Mouse (Mus musculus) G1E (cell line): ENCODE results near the gene Dusp5. TPM values are rescaled to one million over a fixed set of nuclear protein-coding genes. Genes with fewer than 3 reads are reported as not detected.

ENCODE experiments used
- ATAC-seq: 2 replicates; pipeline ENCODE4 v1.8.0; 2016; ENCODE audit warnings: mild to moderate bottlenecking; ENCODE audit not compliant: insufficient number of reproducible peaks, poor library complexity, low FRiP score, severe bottlenecking; ENCODE audit errors: extremely low read depth
- DNase-seq: peaks from one replicate; pipeline ENCODE4 v3.0.0; 2012; ENCODE audit warnings: low spot score
- H3K27me3 ChIP-seq: 2 replicates; pipeline ENCODE4 v1.6.1; 2012; ENCODE audit warnings: mild to moderate bottlenecking, low read length, inconsistent platforms; ENCODE audit not compliant: insufficient read depth
- H3K36me3 ChIP-seq: replicated peaks from 2 replicates; pipeline ENCODE3; 2012; ENCODE audit warnings: mild to moderate bottlenecking, inconsistent platforms
- H3K4me1 ChIP-seq: 2 replicates; pipeline ENCODE4 v1.6.1; 2012; ENCODE audit warnings: low read depth, low read length, inconsistent platforms, mixed read lengths; ENCODE audit not compliant: insufficient read depth
- H3K4me3 ChIP-seq: 2 replicates; pipeline ENCODE4 v1.5.1; 2012; ENCODE audit warnings: low read depth, mild to moderate bottlenecking, inconsistent platforms, low read length, moderate library complexity, mixed read lengths
- H3K9me3 ChIP-seq: replicated peaks from 2 replicates; pipeline ENCODE4 v1.6.1; 2012; ENCODE audit warnings: inconsistent platforms
- CTCF ChIP-seq: IDR thresholded peaks from 2 replicates; pipeline ENCODE4 v1.5.1; 2012; ENCODE audit warnings: low read depth, low read length, inconsistent platforms, mixed read lengths
- GATA1 ChIP-seq: IDR thresholded peaks from 2 replicates; pipeline ENCODE4 v1.6.1; 2012; ENCODE audit warnings: borderline replicate concordance, low read length, inconsistent platforms, mixed read lengths
- GATA2 ChIP-seq: IDR thresholded peaks from 2 replicates; pipeline ENCODE4 v1.6.1; 2012; ENCODE audit warnings: low read depth, low read length, inconsistent platforms, borderline replicate concordance
- POLR2AphosphoS5 ChIP-seq: IDR thresholded peaks from 2 replicates; pipeline ENCODE4 v1.6.1; 2012; ENCODE audit warnings: low read depth, low read length, inconsistent platforms; ENCODE audit not compliant: insufficient replicate concordance
- TAL1 ChIP-seq: conservative IDR thresholded peaks from 2 replicates; pipeline ENCODE4 v1.6.1; 2012; ENCODE audit warnings: low read depth, low read length, inconsistent platforms, mixed read lengths
- polyA plus RNA-seq: library from polyadenylated mRNA; stranded (reverse); fragments of >175 nt; gene quantifications from 2 replicates; pipeline ENCODE4 v1.2.3, GENCODE M21; 2012
- total RNA-seq, 2 experiments: library from RNA; stranded (forward) in 1 of 2; stranded (reverse) in 1 of 2; fragments of 200-1000 nt in 1 of 2; fragments of >200 nt in 1 of 2; fragmentation: Nextera tagmentation in 1 of 2; gene quantifications; 2 replicates each; pipeline ENCODE4 v1.2.3; 2014 to 2017

Dusp5 gene
- total RNA-seq (2014; fragmentation: Nextera tagmentation) (not detected in 2 replicates), total RNA-seq (2017) (0.05 TPM in 1 of 2 replicates, not detected in the other), polyA plus RNA-seq (0.03 TPM in 1 of 2 replicates, not detected in the other)

DNA sequence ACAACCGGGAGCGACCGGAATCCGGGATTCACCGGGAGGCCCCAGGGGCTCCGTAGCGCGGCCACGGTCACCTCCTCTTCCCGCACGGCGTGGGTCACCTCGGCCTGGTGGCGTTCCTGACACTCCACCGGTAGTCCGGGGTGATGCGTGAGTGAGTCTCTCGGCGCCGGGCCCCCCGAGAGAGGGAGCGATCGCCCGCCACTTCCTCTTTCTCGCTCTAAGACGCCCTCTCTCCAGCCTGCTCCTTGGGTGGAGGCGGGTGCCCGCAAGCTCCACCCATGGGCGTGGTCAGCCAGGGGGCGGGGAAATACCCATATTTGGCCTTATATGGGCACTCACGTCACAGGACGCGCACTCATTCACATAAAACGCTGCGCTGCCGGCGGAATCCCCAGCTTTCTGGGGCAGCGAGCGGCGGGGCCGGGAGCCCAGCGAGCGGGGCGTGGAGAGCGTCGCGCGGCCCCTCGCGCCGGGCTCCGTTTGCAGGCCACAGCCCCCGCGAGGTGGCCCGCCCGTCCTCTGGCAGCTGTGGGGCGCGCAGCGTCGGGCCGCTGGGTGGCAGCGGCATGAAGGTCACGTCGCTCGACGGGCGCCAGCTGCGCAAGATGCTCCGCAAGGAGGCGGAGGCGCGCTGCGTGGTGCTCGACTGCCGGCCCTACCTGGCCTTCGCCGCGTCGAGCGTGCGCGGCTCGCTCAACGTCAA is at the start of gene Dusp5:
TSS of gene Dusp5 (plus strand) at position 358 of the 703 bp plus-strand sequence.
- DNase-seq (no peak), ATAC-seq (no peak)
- Histone ChIP-seq H3K36me3 (no peaks in the 10 kb centered on the region), H3K27me3 (no peaks in the 10 kb centered on the region), H3K4me1 (no peaks in the 10 kb centered on the region), H3K9me3 (peaks cover 39% of the 10 kb centered on the region), H3K4me3 (peak within 1 kb of the TSS; percentile 33; the same call in 1 of the 2 replicates)
- no peak for TF ChIP-seq CTCF
- no peak for TF ChIP-seq POLR2AphosphoS5
- TF ChIP-seq GATA1: no peak
- no peak for TF ChIP-seq GATA2
- TF ChIP-seq TAL1: no peak

GRCm38 (mm10) chr19:53479590-53479989 is 49.3 kb upstream of the Dusp5 start:
- TF ChIP-seq GATA1: no peak
- TF ChIP-seq POLR2AphosphoS5: no peak
- no peak for TF ChIP-seq GATA2
- Histone ChIP-seq H3K4me3 (no peak overlapping the region), H3K9me3 (no peaks in the 10 kb centered on the region), H3K27me3 (0 out of 2 replicates have a peak, but pooled peaks cover 1% of the 10 kb centered on the region), H3K4me1 (no peaks in the 10 kb centered on the region), H3K36me3 (no peaks in the 10 kb centered on the region)
- no peak for DNase-seq
- no peak for ATAC-seq

DNA sequence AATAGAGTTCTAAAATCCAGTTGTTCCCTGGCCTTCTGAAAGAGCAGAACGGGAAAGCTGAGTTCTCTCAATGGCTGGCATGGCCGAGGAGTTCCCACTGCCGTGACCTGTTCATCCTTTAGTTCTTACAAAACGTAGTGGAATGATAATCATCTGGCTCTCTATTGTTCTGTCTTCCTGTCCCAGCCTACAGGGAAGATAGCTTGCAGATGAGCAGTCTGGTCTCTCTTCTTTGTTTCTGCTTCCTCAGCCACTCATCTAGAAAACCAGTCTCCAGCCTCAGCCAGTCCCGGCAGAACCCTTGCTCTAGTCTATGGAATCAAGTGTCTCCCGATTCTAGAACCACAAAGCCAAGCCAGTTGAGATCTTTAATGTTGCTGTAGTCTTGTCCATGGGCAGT is 46.8 kb upstream of the Dusp5 start:
- Histone ChIP-seq H3K9me3 (no peaks in the 10 kb centered on the region), H3K27me3 (no peaks in the 10 kb centered on the region), H3K4me1 (no peaks in the 10 kb centered on the region), H3K36me3 (no peaks in the 10 kb centered on the region), H3K4me3 (no peak overlapping the region)
- DNase-seq (no peak), ATAC-seq (no peak)
- TF ChIP-seq CTCF (no peak), GATA2 (no peak), TAL1 (no peak), GATA1 (no peak), POLR2AphosphoS5 (no peak)

DNA sequence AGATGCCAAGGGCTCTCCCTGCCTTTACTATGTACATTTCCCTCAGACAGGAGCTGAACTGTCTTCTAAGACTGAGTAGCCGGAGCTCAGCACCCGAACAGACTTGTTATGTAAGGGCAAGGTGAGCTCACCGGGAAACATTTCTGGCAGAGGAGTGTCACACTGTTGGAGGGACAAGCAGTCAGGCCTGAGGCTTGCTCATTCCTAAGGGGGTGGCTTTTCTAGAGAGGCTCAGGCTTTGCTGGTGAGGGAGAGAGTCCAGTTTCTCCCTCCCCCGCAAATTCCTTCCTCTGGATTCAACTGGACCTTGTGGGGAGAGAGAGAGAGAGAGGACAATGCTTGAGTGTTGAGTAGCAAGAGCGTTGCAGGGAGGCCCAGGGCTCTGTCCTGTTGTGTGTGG is 46.4 kb upstream of the Dusp5 start:
- Histone ChIP-seq H3K27me3 (no peaks in the 10 kb centered on the region), H3K36me3 (no peaks in the 10 kb centered on the region), H3K4me1 (no peaks in the 10 kb centered on the region), H3K9me3 (no peaks in the 10 kb centered on the region), H3K4me3 (no peak overlapping the region)
- ATAC-seq (no peak), DNase-seq (no peak)
- TF ChIP-seq GATA1: no peak

DNA sequence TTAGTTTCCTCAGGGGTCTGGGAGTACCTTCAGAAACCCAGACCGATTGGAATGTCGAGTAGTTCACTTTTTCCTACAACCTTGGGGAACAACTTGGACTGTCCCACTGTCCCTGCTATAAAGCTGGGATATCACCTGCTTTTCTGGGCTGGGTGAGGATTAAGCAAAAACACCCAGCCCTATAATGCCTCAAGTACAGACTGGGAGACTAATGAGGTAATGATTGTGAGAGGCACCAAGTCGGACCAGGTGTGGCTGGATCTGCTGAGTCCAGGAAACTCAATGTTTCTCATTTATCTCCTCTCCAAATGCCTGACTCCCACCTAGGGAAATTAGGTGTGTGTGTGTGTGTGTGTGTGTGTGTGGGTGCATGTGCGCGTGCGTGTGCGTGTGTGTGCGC is 44.9 kb upstream of the Dusp5 start:
- ATAC-seq: no peak
- H3K27me3 ChIP-seq: no peaks in the 10 kb centered on the region
- no peaks in the 10 kb centered on the region for H3K36me3 ChIP-seq
- no peak overlapping the region for H3K4me3 ChIP-seq
- no peaks in the 10 kb centered on the region for H3K4me1 ChIP-seq
- DNase-seq: no peak
- H3K9me3 ChIP-seq: no peaks in the 10 kb centered on the region
- TF ChIP-seq GATA2 (no peak), CTCF (no peak), TAL1 (no peak), POLR2AphosphoS5 (no peak), GATA1 (no peak)

- ATAC-seq (no peak), DNase-seq (no peak)
- no peaks in the 10 kb centered on the region for H3K4me1 ChIP-seq
- no peaks in the 10 kb centered on the region for H3K27me3 ChIP-seq
- no peak for TF ChIP-seq POLR2AphosphoS5
- no peak for TF ChIP-seq GATA2
- TF ChIP-seq CTCF: no peak
- TF ChIP-seq GATA1: no peak
- TF ChIP-seq TAL1: no peak
- H3K9me3 ChIP-seq: no peaks in the 10 kb centered on the region
- no peak overlapping the region for H3K4me3 ChIP-seq
- H3K36me3 ChIP-seq: no peaks in the 10 kb centered on the region
Measured at GRCm38 (mm10) chr19:53484918-53485317, 44.0 kb upstream of the Dusp5 start.

DNA sequence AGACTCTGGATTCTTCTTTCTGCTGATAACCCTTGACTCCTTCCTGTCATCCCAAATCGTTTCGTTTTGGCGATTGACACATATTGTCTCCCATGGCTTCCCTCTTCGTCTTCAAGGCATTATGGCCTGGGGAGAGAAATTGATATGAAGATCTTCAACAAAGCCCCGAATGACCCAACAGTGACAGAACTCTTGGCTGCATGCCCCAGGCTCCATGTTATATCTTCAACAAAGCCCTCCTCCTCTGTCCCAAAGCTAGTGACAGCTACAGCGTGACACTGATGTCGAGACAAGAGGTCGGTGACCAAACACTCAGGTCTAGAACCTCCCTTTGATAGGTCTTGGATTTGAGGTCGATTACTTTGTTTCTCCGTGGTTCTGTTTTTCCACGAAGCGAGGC is 39.7 kb upstream of the Dusp5 start:
- H3K36me3 ChIP-seq: no peaks in the 10 kb centered on the region
- H3K4me1 ChIP-seq: no peaks in the 10 kb centered on the region
- TF ChIP-seq GATA2: no peak
- no peak for TF ChIP-seq GATA1
- no peak for TF ChIP-seq POLR2AphosphoS5
- TF ChIP-seq CTCF: no peak
- TF ChIP-seq TAL1: no peak
- DNase-seq: no peak
- H3K4me3 ChIP-seq: no peak overlapping the region
- no peaks in the 10 kb centered on the region for H3K27me3 ChIP-seq
- H3K9me3 ChIP-seq: no peaks in the 10 kb centered on the region
- no peak for ATAC-seq
